In the genomic region with DNA sequence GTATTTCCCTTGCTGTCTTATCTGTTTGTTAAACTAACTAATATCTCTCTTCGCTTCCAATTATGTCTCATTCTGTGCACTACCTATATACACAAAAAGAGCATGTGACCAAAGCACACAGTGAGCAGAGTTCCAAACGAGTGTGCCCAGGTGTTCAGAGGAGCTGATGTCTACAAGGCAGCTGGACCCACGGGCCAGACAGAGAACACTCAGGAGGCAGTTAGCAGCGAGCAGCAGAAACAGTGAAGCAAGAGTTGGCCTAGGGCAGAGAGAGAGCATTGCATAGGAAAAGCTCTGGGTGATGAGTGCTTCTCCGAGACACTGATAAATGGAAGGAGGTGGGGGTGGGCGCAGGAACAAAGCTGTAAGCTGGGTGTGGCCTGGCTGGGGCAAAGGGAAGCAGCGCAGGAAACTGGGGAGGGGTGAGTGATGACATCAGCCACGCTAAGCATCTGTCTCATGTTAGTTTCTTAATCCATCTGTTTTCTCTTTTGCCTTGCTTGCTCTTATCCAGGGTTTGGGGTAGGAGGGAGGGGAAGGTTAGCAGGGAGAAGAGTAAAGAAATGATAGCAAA, we compare ENCODE assay signal across 10 mouse cellular contexts.
DNase-seq lines count a peak whose midpoint lies in the region; TF ChIP-seq lines count a peak whose summit lies in the region.
"Had no signal": no experiment of that assay in that cellular context is flagged by ENCODE, and none has a peak within 500 bp of the region (broad histone marks: within the 10 kb centered on the region; RNA-seq: fewer than 3 reads in every experiment).

No protein-coding gene starts in this region.

- H3K9me3 ChIP-seq in heart, embryonic 10.5 days = no peaks in the 10 kb centered on the region
- H3K9me3 ChIP-seq: hindbrain, embryonic 13.5 days had no signal

- H3K4me3 ChIP-seq in heart, embryonic 10.5 days = peak overlapping the region; percentile 24; the same call in 1 of the 2 replicates
- H3K4me3 ChIP-seq in thymus, adult 2 months (ENCODE audit: control insufficient read depth, insufficient read depth, low read length) = no peak overlapping the region
- H3K4me3 ChIP-seq: hindbrain, embryonic 13.5 days; myocyte had no signal

- peak overlapping the region; percentile 42; the same call in 1 of the 2 replicates for H3K27ac ChIP-seq in heart, embryonic 10.5 days
- H3K27ac ChIP-seq in thymus, adult 2 months (ENCODE audit: control insufficient read depth, insufficient read depth, low read length) = no peak overlapping the region
- H3K27ac ChIP-seq: hindbrain, embryonic 13.5 days had no signal

- 0 out of 2 replicates have a peak, but pooled peaks cover 4% of the 10 kb centered on the region for H3K36me3 ChIP-seq in heart, embryonic 10.5 days
- no peaks in the 10 kb centered on the region for H3K36me3 ChIP-seq in thymus, adult 2 months (ENCODE audit: control insufficient read depth, insufficient read depth, low read length)

- TF ChIP-seq POLR2A in thymus, adult 2 months (IDR thresholded peaks at IDR 0.05; ENCODE audit: control insufficient read depth, extremely low read depth, insufficient read depth, low read length, poor library complexity) = no peak

- peaks cover 29% of the 10 kb centered on the region for H3K27me3 ChIP-seq in heart, embryonic 10.5 days (ENCODE audit: insufficient read depth, poor library complexity, severe bottlenecking)
- H3K27me3 ChIP-seq in thymus, adult 2 months (ENCODE audit: control insufficient read depth, insufficient read depth, low read length) = no peaks in the 10 kb centered on the region
- H3K27me3 ChIP-seq: hindbrain, embryonic 13.5 days had no signal

- TF ChIP-seq CTCF in thymus, adult 2 months (IDR thresholded peaks at IDR 0.05; ENCODE audit: borderline replicate concordance, control insufficient read depth, extremely low read depth, insufficient read depth, low read length, poor library complexity) = no peak

- intact Hi-C loops in heart, postnatal 36 days (cut with DNase I) = loop anchor here (1.0 kb wide), 1 partner anchor 102 kb away; no protein-coding TSS in a partner anchor

- H3K4me1 ChIP-seq in heart, embryonic 10.5 days = peaks cover 22% of the 10 kb centered on the region
- H3K4me1 ChIP-seq in thymus, adult 2 months (replicated peaks; ENCODE audit: control insufficient read depth, insufficient read depth, low read length) = no peaks in the 10 kb centered on the region; the same call in 1 of the 2 replicates

- 19% methylated on average over 8 of the region's 8 CpGs for WGBS in heart, embryonic 10.5 days
- WGBS in thymus, adult 2 months = 77% methylated on average over 8 of the region's 8 CpGs

- peak; percentile 82 for DNase-seq in heart, embryonic 10.5 days (ENCODE audit: low spot score)
- no peak for DNase-seq in heart, postnatal 36 days
- DNase-seq in thymus, postnatal 0 days (ENCODE audit: low spot score) = peak; percentile 12
- no peak for DNase-seq in thymus, adult 2 months
- DNase-seq in lung, postnatal 14 days = peak; percentile 13
- no peak for DNase-seq in layer of hippocampus, adult 18-20 months (ENCODE audit: low spot score in 2 of 2)
- no peak for DNase-seq in testis, postnatal 14 days (ENCODE audit: low spot score)
- no peak for DNase-seq in cerebellum, postnatal 25 days

Comparison
In these comparisons a context has a peak if more than half of its experiments do, and no peak if none do; other contexts are left out.
1. DNase-seq: peak in heart, embryonic 10.5 days (single experiment), thymus, postnatal 0 days (single experiment) and lung, postnatal 14 days (single experiment); none in heart, postnatal 36 days (0 of 2), thymus, adult 2 months (single experiment), layer of hippocampus, adult 18-20 months (0 of 2), testis, postnatal 14 days (single experiment) and cerebellum, postnatal 25 days (0 of 2).